Mouse (Mus musculus) heart, embryonic 16.5 days (tissue): Measurements from ENCODE around the gene Henmt1. TPM values are rescaled to one million over a fixed set of nuclear protein-coding genes. Genes with fewer than 3 reads are reported as not detected.

Source experiments
- ATAC-seq: fragments of 200-750 bp; cut with Nextera tagmentation; replicated peaks from 2 replicates; pipeline ENCODE4 v1.8.0; 2017; ENCODE audit warnings: moderate number of reproducible peaks; ENCODE audit not compliant: insufficient read depth, low FRiP score; ENCODE audit errors: extremely low read depth
- H3K27ac ChIP-seq: fragments of 300-500 bp; sonication (generic); 2 replicates; pipeline ENCODE4 v1.5.1; 2014; ENCODE audit warnings: mild to moderate bottlenecking, low read length, control low read depth, moderate library complexity
- H3K27me3 ChIP-seq: fragments of 300-500 bp; sonication (generic); 2 replicates; pipeline ENCODE4 v1.6.1; 2014; ENCODE audit warnings: low read length, mixed read lengths; ENCODE audit not compliant: control insufficient read depth, insufficient read depth
- H3K36me3 ChIP-seq: fragments of 300-500 bp; sonication (generic); 2 replicates; pipeline ENCODE4 v1.6.1; 2014; ENCODE audit not compliant: control insufficient read depth, insufficient read depth
- H3K4me1 ChIP-seq: fragments of 300-500 bp; sonication (generic); 2 replicates; pipeline ENCODE4 v1.6.1; 2014; ENCODE audit warnings: low read length, mixed read lengths; ENCODE audit not compliant: control insufficient read depth, insufficient read depth
- H3K4me2 ChIP-seq: fragments of 300-500 bp; sonication (generic); 2 replicates; pipeline ENCODE4 v1.6.1; 2014; ENCODE audit warnings: low read depth, mild to moderate bottlenecking, control low read depth, low read length
- H3K4me3 ChIP-seq: fragments of 300-500 bp; sonication (generic); 2 replicates; pipeline ENCODE4 v1.5.1; 2014; ENCODE audit warnings: mild to moderate bottlenecking, control low read depth, low read length
- H3K9ac ChIP-seq: fragments of 300-500 bp; sonication (generic); 2 replicates; pipeline ENCODE4 v1.6.1; 2014; ENCODE audit warnings: low read length, control low read depth
- H3K9me3 ChIP-seq: fragments of 300-500 bp; sonication (generic); replicated peaks from 2 replicates; pipeline ENCODE4 v1.6.1; 2016; ENCODE audit warnings: low read length; ENCODE audit not compliant: control insufficient read depth
- WGBS: fragments of 180-500 bp; shearing (Covaris S2); extraction: QIAGEN DNeasy Blood & Tissue Kit; methylation state at CpG from one replicate; pipeline ENCODE4 v1.1.7; 2014; 5-methylcytosine and 5-hydroxymethylcytosine counted together
- polyA plus RNA-seq: library from polyadenylated mRNA; unstranded; fragments of >200 nt; fragmentation: Nextera tagmentation; extraction: Ambion mirVana; gene quantifications from 2 replicates; pipeline ENCODE4 v1.2.1, GENCODE M21; 2015

Henmt1 gene
- 0.22 and 0.39 TPM in 2 replicates for polyA plus RNA-seq

DNA sequence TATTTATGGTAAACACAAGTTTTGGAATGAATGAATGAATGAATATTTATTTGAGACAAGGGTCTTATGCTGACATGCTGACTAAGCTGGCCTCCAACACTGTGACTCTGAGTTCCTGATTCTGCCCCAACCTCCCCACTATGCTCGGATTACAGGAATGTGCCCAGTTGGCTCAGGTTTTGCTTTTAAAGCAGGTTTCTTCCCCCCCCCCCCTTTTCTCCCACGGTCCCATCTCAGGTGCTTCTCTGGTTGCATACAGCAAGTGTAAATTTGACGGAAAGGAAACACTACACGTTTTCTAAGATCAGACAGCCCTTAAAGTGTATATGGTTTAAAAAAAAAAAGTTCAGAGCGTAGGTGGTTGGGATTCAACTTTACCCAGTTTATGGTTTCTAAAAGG is at the start of gene Henmt1:
Gene Henmt1 (plus strand): TSS at position 301 of the 400 bp plus-strand sequence.
- H3K36me3 ChIP-seq: no peaks in the 10 kb centered on the region
- WGBS: 89% methylated on average over 5 of the region's 5 CpGs
- peaks cover 2% of the 10 kb centered on the region; the same call in 1 of the 2 replicates for H3K27me3 ChIP-seq
- H3K27ac ChIP-seq: no peak within 1 kb of the TSS
- H3K9ac ChIP-seq: no peak within 1 kb of the TSS
- peak within 1 kb of the TSS; percentile 59 for H3K4me2 ChIP-seq
- no peaks in the 10 kb centered on the region for H3K9me3 ChIP-seq
- no peak for ATAC-seq
- H3K4me3 ChIP-seq: peak within 1 kb of the TSS; percentile 31
- H3K4me1 ChIP-seq: no peaks in the 10 kb centered on the region

GRCm38 (mm10) chr3:108889908-108890307 is 49.8 kb upstream of the Henmt1 start, which contains the start of gene Fndc7:
Gene Fndc7, minus strand, starts transcription at chr3:108890008.
- H3K4me3 ChIP-seq: no peak within 1 kb of the TSS
- ATAC-seq: no peak
- H3K4me2 ChIP-seq: no peak within 1 kb of the TSS
- 82% methylated on average over 1 of the region's 1 CpGs for WGBS
- H3K4me1 ChIP-seq: peaks cover 17% of the 10 kb centered on the region
- no peak within 1 kb of the TSS for H3K27ac ChIP-seq
- H3K36me3 ChIP-seq: no peaks in the 10 kb centered on the region
- no peaks in the 10 kb centered on the region for H3K27me3 ChIP-seq
- no peak within 1 kb of the TSS for H3K9ac ChIP-seq
- H3K9me3 ChIP-seq: no peaks in the 10 kb centered on the region

- no peak overlapping the region for H3K4me3 ChIP-seq
- no peaks in the 10 kb centered on the region for H3K27me3 ChIP-seq
- H3K4me2 ChIP-seq: no peak overlapping the region
- H3K36me3 ChIP-seq: no peaks in the 10 kb centered on the region
- H3K9me3 ChIP-seq: no peaks in the 10 kb centered on the region
- no peak for ATAC-seq
- no peaks in the 10 kb centered on the region; the same call in 1 of the 2 replicates for H3K4me1 ChIP-seq
- no peak overlapping the region for H3K27ac ChIP-seq
- 72% methylated on average over 1 of the region's 1 CpGs for WGBS
- no peak overlapping the region for H3K9ac ChIP-seq
Observed at GRCm38 (mm10) chr3:108892080-108892479, 47.6 kb upstream of the Henmt1 start.

GRCm38 (mm10) chr3:108892914-108893313 is 46.8 kb upstream of the Henmt1 start:
- no peak overlapping the region for H3K27ac ChIP-seq
- H3K27me3 ChIP-seq: no peaks in the 10 kb centered on the region
- no peak overlapping the region for H3K9ac ChIP-seq
- no peak overlapping the region for H3K4me2 ChIP-seq
- no peak overlapping the region for H3K4me3 ChIP-seq
- H3K4me1 ChIP-seq: no peaks in the 10 kb centered on the region
- WGBS: 62% methylated on average over 4 of the region's 4 CpGs
- no peaks in the 10 kb centered on the region for H3K9me3 ChIP-seq
- no peaks in the 10 kb centered on the region for H3K36me3 ChIP-seq
- ATAC-seq: no peak

DNA sequence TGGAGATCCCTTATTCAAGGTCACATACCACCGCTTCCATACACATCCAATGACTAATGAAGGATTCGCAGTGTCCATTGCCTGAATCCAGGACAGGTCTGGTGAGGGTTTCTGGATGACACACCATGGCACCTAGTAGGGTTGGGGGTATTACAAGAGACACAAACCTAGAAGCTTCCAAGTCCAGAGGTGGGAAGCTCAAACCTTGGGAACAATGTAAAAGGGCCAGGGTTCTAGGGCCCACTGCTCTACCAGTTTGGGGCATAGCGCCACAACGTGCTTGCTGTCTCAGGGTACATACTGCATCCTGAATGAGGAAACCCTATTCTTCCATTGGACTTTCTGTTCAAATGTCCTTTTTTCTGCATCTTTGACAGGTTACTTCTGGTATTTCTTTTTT is 41.0 kb upstream of the Henmt1 start:
- WGBS: 92% methylated on average over 4 of the region's 4 CpGs
- Histone ChIP-seq H3K4me2 (no peak overlapping the region), H3K4me3 (no peak overlapping the region), H3K27ac (no peak overlapping the region), H3K36me3 (peaks cover 6% of the 10 kb centered on the region; the same call in 1 of the 2 replicates), H3K27me3 (no peaks in the 10 kb centered on the region), H3K4me1 (peaks cover 2% of the 10 kb centered on the region; the same call in 1 of the 2 replicates), H3K9ac (no peak overlapping the region), H3K9me3 (no peaks in the 10 kb centered on the region)
- no peak for ATAC-seq

DNA sequence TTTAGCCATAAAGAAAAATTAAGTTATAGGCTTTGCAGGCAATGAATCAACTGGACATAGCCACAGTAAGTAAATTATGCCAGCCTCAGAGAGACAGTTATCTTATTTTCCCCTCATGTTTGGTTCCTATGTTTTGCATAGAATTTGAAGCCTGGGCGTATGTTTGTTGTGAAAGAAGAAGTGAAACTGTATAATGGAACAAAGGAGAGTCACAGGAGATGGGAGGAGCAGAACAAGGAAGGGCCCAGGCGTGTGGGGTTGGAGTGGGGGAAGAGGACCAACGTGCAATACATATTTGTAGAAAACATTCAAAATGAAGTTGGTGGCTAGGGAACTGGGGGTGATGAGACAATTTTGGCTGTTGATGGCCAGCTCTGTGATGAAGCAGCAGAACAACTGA is 39.5 kb upstream of the Henmt1 start:
- Histone ChIP-seq H3K4me3 (no peak overlapping the region), H3K27me3 (no peaks in the 10 kb centered on the region), H3K9me3 (no peaks in the 10 kb centered on the region), H3K36me3 (peaks cover 21% of the 10 kb centered on the region), H3K4me1 (peaks cover 2% of the 10 kb centered on the region; the same call in 1 of the 2 replicates), H3K27ac (no peak overlapping the region), H3K9ac (no peak overlapping the region), H3K4me2 (no peak overlapping the region)
- WGBS: 86% methylated on average over 3 of the region's 3 CpGs
- no peak for ATAC-seq

- WGBS: 72% methylated on average over 5 of the region's 5 CpGs
- Histone ChIP-seq H3K9me3 (no peaks in the 10 kb centered on the region), H3K4me2 (no peak overlapping the region), H3K36me3 (peaks cover 25% of the 10 kb centered on the region), H3K9ac (no peak overlapping the region), H3K4me1 (peaks cover 2% of the 10 kb centered on the region; the same call in 1 of the 2 replicates), H3K27me3 (no peaks in the 10 kb centered on the region), H3K27ac (peak overlapping the region; percentile 4; the same call in 1 of the 2 replicates), H3K4me3 (no peak overlapping the region)
- ATAC-seq: no peak
Observed at GRCm38 (mm10) chr3:108900681-108901080, 39.0 kb upstream of the Henmt1 start.

GRCm38 (mm10) chr3:108902038-108902437 is 37.6 kb upstream of the Henmt1 start:
- 46% methylated on average over 2 of the region's 2 CpGs for WGBS
- no peak for ATAC-seq
- Histone ChIP-seq H3K27me3 (no peaks in the 10 kb centered on the region), H3K27ac (no peak overlapping the region), H3K4me3 (no peak overlapping the region), H3K36me3 (peaks cover 33% of the 10 kb centered on the region), H3K4me2 (no peak overlapping the region), H3K4me1 (peaks cover 2% of the 10 kb centered on the region; the same call in 1 of the 2 replicates), H3K9me3 (no peaks in the 10 kb centered on the region), H3K9ac (no peak overlapping the region)

- WGBS: 90% methylated on average over 6 of the region's 6 CpGs
- no peaks in the 10 kb centered on the region for H3K9me3 ChIP-seq
- no peak for ATAC-seq
- H3K4me2 ChIP-seq: no peak overlapping the region
- no peak overlapping the region for H3K27ac ChIP-seq
- no peaks in the 10 kb centered on the region for H3K27me3 ChIP-seq
- no peak overlapping the region for H3K4me3 ChIP-seq
- peaks cover 33% of the 10 kb centered on the region for H3K36me3 ChIP-seq
- H3K4me1 ChIP-seq: peaks cover 2% of the 10 kb centered on the region; the same call in 1 of the 2 replicates
- H3K9ac ChIP-seq: no peak overlapping the region
Observed at GRCm38 (mm10) chr3:108902934-108903333, 36.7 kb upstream of the Henmt1 start.
